Mouse (Mus musculus) urinary bladder, postnatal 14 days (tissue): Measurements from ENCODE around the gene Fat4.

Experiments used
- DNase-seq: peaks from one replicate; pipeline ENCODE4 v3.0.0; 2021; ENCODE audit warnings: low spot score

The Fat4 gene

GRCm38 (mm10) chr3:38967480-38967879 is 80.7 kb downstream of the Fat4 start:
- no peak for DNase-seq

GRCm38 (mm10) chr3:38986379-38986778 is 99.6 kb downstream of the Fat4 start:
- no peak for DNase-seq

- DNase-seq, result no peak
Observed at GRCm38 (mm10) chr3:38989181-38989580, 102.4 kb downstream of the Fat4 start.

- no peak for DNase-seq
Observed at GRCm38 (mm10) chr3:39000011-39000410, 113.3 kb downstream of the Fat4 start.

- no peak for DNase-seq
Observed at GRCm38 (mm10) chr3:39010544-39010943, 123.8 kb downstream of the Fat4 start.

- no peak for DNase-seq
Observed at GRCm38 (mm10) chr3:39017633-39018032, 130.9 kb downstream of the Fat4 start.

- no peak for DNase-seq
Observed at GRCm38 (mm10) chr3:39036113-39036512, 149.4 kb downstream of the Fat4 start.

- no peak for DNase-seq
Observed at GRCm38 (mm10) chr3:39046425-39046824, 159.7 kb downstream of the Fat4 start.

- no peak for DNase-seq
Observed at GRCm38 (mm10) chr3:39047621-39048303, 161.0 kb downstream of the Fat4 start.

- no peak for DNase-seq
Observed at GRCm38 (mm10) chr3:39048304-39048667, 161.5 kb downstream of the Fat4 start.

GRCm38 (mm10) chr3:39050130-39050529 is 163.4 kb downstream of the Fat4 start:
- no peak for DNase-seq

- no peak for DNase-seq
Observed at GRCm38 (mm10) chr3:39053072-39053471, 166.3 kb downstream of the Fat4 start.
